Mouse (Mus musculus): ENCODE measurements around the gene Tmem9b. TPM values are rescaled to one million over a fixed set of nuclear protein-coding genes. Genes with fewer than 3 reads are reported as not detected.

The Tmem9b gene
- total and polyA plus RNA-seq, 3 experiments: 17.6 to 51.5 (median 41.5) TPM

- DNase-seq: no peak
Observed at GRCm38 (mm10) chr7:109686585-109687128, 66.0 kb downstream of the Tmem9b start.

Other genes starting within 250 kb of the Tmem9b start
- under 1 TPM; 0.23 to 0.24 TPM for gene Trim66, start 244.7 kb downstream of the Tmem9b start, total RNA-seq (2021)
- 0.17 and 0.21 TPM in 2 replicates for gene Trim66, start 244.7 kb downstream of the Tmem9b start, polyA plus RNA-seq (2012; rRNA removed)
- 100 to 1,000 TPM; 240 to 258 TPM for gene Rpl27a, start 233.7 kb downstream of the Tmem9b start, total RNA-seq (2021)
- gene Rpl27a, start 233.7 kb downstream of the Tmem9b start, polyA plus RNA-seq (2012; rRNA removed): 245 and 268 TPM in 2 replicates
- 10 to 100 TPM; 34.7 to 51.5 TPM for gene St5, start 49.3 kb downstream of the Tmem9b start, total RNA-seq (2021)
- gene St5, start 49.3 kb downstream of the Tmem9b start, polyA plus RNA-seq (2012; rRNA removed): 18.9 and 19.2 TPM in 2 replicates
- gene Akip1, start 49.2 kb downstream of the Tmem9b start, total RNA-seq (2021): 10 to 100 TPM; 22.1 to 26.9 TPM
- 5.5 and 6.0 TPM in 2 replicates for gene Akip1, start 49.2 kb downstream of the Tmem9b start, polyA plus RNA-seq (2012; rRNA removed)
- gene BC051019, start 29.0 kb downstream of the Tmem9b start, total RNA-seq (2021): not detected
- not detected in 2 replicates for gene BC051019, start 29.0 kb downstream of the Tmem9b start, polyA plus RNA-seq (2012; rRNA removed)
- gene Ascl3, start 21.1 kb downstream of the Tmem9b start, total RNA-seq (2021): not detected
- gene Ascl3, start 21.1 kb downstream of the Tmem9b start, polyA plus RNA-seq (2012; rRNA removed): 0.63 and 1.4 TPM in 2 replicates
- gene Nrip3, start 29.1 kb upstream of the Tmem9b start, total RNA-seq (2021): 1 to 10 TPM; 1.1 to 1.4 TPM
- 0.06 and 2.3 TPM in 2 replicates for gene Nrip3, start 29.1 kb upstream of the Tmem9b start, polyA plus RNA-seq (2012; rRNA removed)
- gene Scube2, start 112.8 kb upstream of the Tmem9b start, total RNA-seq (2021): under 1 TPM; 0.17 to 0.62 TPM
- gene Scube2, start 112.8 kb upstream of the Tmem9b start, polyA plus RNA-seq (2012; rRNA removed): 0.10 and 0.22 TPM in 2 replicates
- 100 to 1,000 TPM; 147 to 174 TPM for gene Dennd5a, start 207.6 kb upstream of the Tmem9b start, total RNA-seq (2021)
- 103 and 118 TPM in 2 replicates for gene Dennd5a, start 207.6 kb upstream of the Tmem9b start, polyA plus RNA-seq (2012; rRNA removed)
- 10 to 100 TPM; 50.4 to 51.5 TPM for gene Tmem41b, start 234.1 kb upstream of the Tmem9b start, total RNA-seq (2021)
- 12.2 and 15.1 TPM in 2 replicates for gene Tmem41b, start 234.1 kb upstream of the Tmem9b start, polyA plus RNA-seq (2012; rRNA removed)

Data from adrenal gland, adult 2 months (tissue).